In the genomic region with DNA sequence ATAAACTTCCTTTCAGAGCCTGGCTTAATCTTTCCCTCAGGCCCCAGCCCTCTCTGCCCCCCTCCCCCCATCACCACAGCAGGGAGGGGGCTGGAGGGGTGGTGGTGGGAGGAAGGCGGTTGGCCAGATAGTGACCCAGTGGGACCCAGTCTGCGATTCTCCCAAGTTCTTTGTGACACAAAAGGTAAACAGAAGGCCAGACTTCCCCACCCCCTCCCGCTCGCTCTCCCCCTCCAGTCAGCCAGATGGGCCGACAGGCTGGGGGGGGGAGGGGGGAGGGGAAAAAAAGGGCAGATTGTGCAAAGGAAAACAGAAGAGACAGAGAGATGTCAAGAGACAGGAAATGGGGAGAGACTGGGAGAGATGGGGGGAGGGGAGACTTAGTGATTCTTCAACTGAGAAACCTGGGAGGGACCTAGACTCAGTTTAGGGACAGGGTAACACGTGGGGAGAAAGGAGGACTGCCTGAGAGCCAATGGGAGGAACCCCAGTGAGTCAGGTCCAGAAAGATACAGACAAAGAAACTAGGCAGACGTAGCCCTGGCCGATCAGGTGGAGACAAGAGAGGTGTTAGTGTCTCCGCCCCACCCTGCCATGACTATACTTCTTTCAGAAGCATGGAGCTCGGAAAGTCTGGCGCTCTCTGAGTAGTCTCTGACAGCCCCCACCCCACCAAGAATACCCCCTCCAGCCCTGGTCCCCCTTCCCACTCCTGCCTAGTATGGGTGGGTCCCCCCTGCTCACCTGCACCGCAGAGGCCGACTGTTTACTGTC, we compare ENCODE assay signal across 9 mouse cellular contexts. TPM values are rescaled to one million over a fixed set of nuclear protein-coding genes. Genes with fewer than 3 reads are reported as not detected.
DNase-seq lines count a peak whose midpoint lies in the region; ATAC-seq lines count a peak whose summit lies in the region.
"Had no signal": no experiment of that assay in that cellular context is flagged by ENCODE, and none has a peak within 500 bp of the region (broad histone marks: within the 10 kb centered on the region; RNA-seq: fewer than 3 reads in every experiment).

No protein-coding gene starts in this region.

- peak; percentile 33 for ATAC-seq in heart, embryonic 15.5 days (replicated peaks; ENCODE audit: insufficient number of reproducible peaks, insufficient read depth, low FRiP score, low read depth)
- ATAC-seq in neural tube, embryonic 13.5 days (ENCODE audit: low read depth), result peak; percentile 37; the same call in 1 of the 2 replicates

- WGBS in heart, embryonic 15.5 days, result 35% methylated on average over 13 of the region's 13 CpGs
- 7% methylated on average over 13 of the region's 13 CpGs for WGBS in embryonic facial prominence, embryonic 10.5 days
- 11% methylated on average over 13 of the region's 13 CpGs for WGBS in limb, embryonic 10.5 days
- 13% methylated on average over 13 of the region's 13 CpGs for WGBS in neural tube, embryonic 13.5 days

- peaks cover 20% of the 10 kb centered on the region for H3K4me1 ChIP-seq in heart, embryonic 15.5 days (replicated peaks)
- H3K4me1 ChIP-seq in embryonic facial prominence, embryonic 10.5 days, result peaks cover 88% of the 10 kb centered on the region
- peaks cover 62% of the 10 kb centered on the region for H3K4me1 ChIP-seq in limb, embryonic 10.5 days
- H3K4me1 ChIP-seq in neural tube, embryonic 13.5 days (replicated peaks), result peaks cover 30% of the 10 kb centered on the region

- H3K27ac ChIP-seq in heart, embryonic 15.5 days, result peak overlapping the region; percentile 45
- peak overlapping the region; percentile 89 for H3K27ac ChIP-seq in embryonic facial prominence, embryonic 10.5 days (replicated peaks)
- peak overlapping the region; percentile 80 for H3K27ac ChIP-seq in limb, embryonic 10.5 days
- H3K27ac ChIP-seq in neural tube, embryonic 13.5 days (replicated peaks), result peak overlapping the region; percentile 29; the same call in 1 of the 2 replicates

- peak overlapping the region; percentile 16; the same call in 1 of the 2 replicates for H3K4me2 ChIP-seq in heart, embryonic 15.5 days
- H3K4me2 ChIP-seq in neural tube, embryonic 13.5 days, result no peak overlapping the region

- H3K9ac ChIP-seq in heart, embryonic 15.5 days, result no peak overlapping the region
- 0 out of 2 replicates have a peak overlapping the region, but pooled peaks have one; percentile 18 for H3K9ac ChIP-seq in neural tube, embryonic 13.5 days

- H3K27me3 ChIP-seq in heart, embryonic 15.5 days, result no peaks in the 10 kb centered on the region
- H3K27me3 ChIP-seq in embryonic facial prominence, embryonic 10.5 days (replicated peaks; ENCODE audit: low read depth, poor library complexity, severe bottlenecking), result no peaks in the 10 kb centered on the region
- no peaks in the 10 kb centered on the region for H3K27me3 ChIP-seq in limb, embryonic 10.5 days (ENCODE audit: low read depth, poor library complexity, severe bottlenecking)
- H3K27me3 ChIP-seq in neural tube, embryonic 13.5 days, result 0 out of 2 replicates have a peak, but pooled peaks cover 4% of the 10 kb centered on the region

- DNase-seq in heart, adult 18-20 months, result no peak
- DNase-seq in embryonic facial prominence, embryonic 10.5 days (ENCODE audit: low spot score), result peak; percentile 85
- DNase-seq in limb, embryonic 10.5 days (ENCODE audit: low spot score), result no peak
- no peak for DNase-seq in right cerebral cortex, postnatal 14 days
- no peak for DNase-seq in frontal cortex, postnatal 10 days (ENCODE audit: low spot score in 2 of 2)
- DNase-seq in adrenal gland, adult (ENCODE audit: inconsistent age in 2 of 2, low spot score in 1 of 2), result no peak

- no peaks in the 10 kb centered on the region for H3K9me3 ChIP-seq in heart, embryonic 15.5 days (replicated peaks)
- no peaks in the 10 kb centered on the region for H3K9me3 ChIP-seq in embryonic facial prominence, embryonic 10.5 days
- no peaks in the 10 kb centered on the region for H3K9me3 ChIP-seq in limb, embryonic 10.5 days (replicated peaks)
- no peaks in the 10 kb centered on the region for H3K9me3 ChIP-seq in neural tube, embryonic 13.5 days

- H3K36me3 ChIP-seq in heart, embryonic 15.5 days, result no peaks in the 10 kb centered on the region
- peaks cover 84% of the 10 kb centered on the region for H3K36me3 ChIP-seq in embryonic facial prominence, embryonic 10.5 days (replicated peaks)
- H3K36me3 ChIP-seq in limb, embryonic 10.5 days, result peaks cover 83% of the 10 kb centered on the region
- H3K36me3 ChIP-seq in neural tube, embryonic 13.5 days, result no peaks in the 10 kb centered on the region

- H3K4me3 ChIP-seq in heart, embryonic 15.5 days, result no peak overlapping the region
- peak overlapping the region; percentile 40 for H3K4me3 ChIP-seq in embryonic facial prominence, embryonic 10.5 days
- H3K4me3 ChIP-seq in limb, embryonic 10.5 days, result peak overlapping the region; percentile 23
- no peak overlapping the region for H3K4me3 ChIP-seq in neural tube, embryonic 13.5 days

RNA-seq across cellular contexts. Expression of a gene that starts 36.9 kb away (rescaled TPM):
- 6.4 and 11.1 TPM in 2 replicates for polyA plus RNA-seq in heart, embryonic 15.5 days (2015; fragmentation: Nextera tagmentation; extraction: Ambion mirVana)
- 10 to 100 TPM in 1 of 2 experiments, 1 to 10 TPM in 1; 8.5 to 12.2 TPM for total RNA-seq in heart, adult 18-20 months (2021)
- 26.9 and 28.1 TPM in 2 replicates for polyA plus RNA-seq in embryonic facial prominence, embryonic 10.5 days (2016; fragmentation: Nextera tagmentation; extraction: Ambion mirVana)
- polyA plus RNA-seq in limb, embryonic 10.5 days (2016; fragmentation: Nextera tagmentation; extraction: Ambion mirVana), result 23.2 and 27.2 TPM in 2 replicates
- polyA plus RNA-seq in neural tube, embryonic 13.5 days (2015; fragmentation: Nextera tagmentation; extraction: Ambion mirVana), result 17.2 and 18.5 TPM in 2 replicates

RNA-seq across cellular contexts. Expression of a gene that starts 53.1 kb away (rescaled TPM):
- 7.9 and 12.1 TPM in 2 replicates for polyA plus RNA-seq in heart, embryonic 15.5 days (2015; fragmentation: Nextera tagmentation; extraction: Ambion mirVana)
- 1 to 10 TPM in 1 of 2 experiments, under 1 TPM in 1; 0.40 to 1.3 TPM for total RNA-seq in heart, adult 18-20 months (2021)
- polyA plus RNA-seq in embryonic facial prominence, embryonic 10.5 days (2016; fragmentation: Nextera tagmentation; extraction: Ambion mirVana), result 21.0 and 25.1 TPM in 2 replicates
- 18.9 and 21.6 TPM in 2 replicates for polyA plus RNA-seq in limb, embryonic 10.5 days (2016; fragmentation: Nextera tagmentation; extraction: Ambion mirVana)
- 3.6 and 4.7 TPM in 2 replicates for polyA plus RNA-seq in neural tube, embryonic 13.5 days (2015; fragmentation: Nextera tagmentation; extraction: Ambion mirVana)
- polyA plus RNA-seq: G1E had no signal

Comparison
In these comparisons a context has a peak if more than half of its experiments do, and no peak if none do; other contexts are left out.
1. H3K27ac ChIP-seq: peak in every context shown above with its lines; median percentile 89 in embryonic facial prominence, embryonic 10.5 days; 80 in limb, embryonic 10.5 days; 45 in heart, embryonic 15.5 days; 29 in neural tube, embryonic 13.5 days.
2. H3K4me3 ChIP-seq: peak in embryonic facial prominence, embryonic 10.5 days (single experiment) and limb, embryonic 10.5 days (single experiment); none in heart, embryonic 15.5 days (single experiment) and neural tube, embryonic 13.5 days (single experiment).